Mouse (Mus musculus): ENCODE data around the gene Adh7.

DNA sequence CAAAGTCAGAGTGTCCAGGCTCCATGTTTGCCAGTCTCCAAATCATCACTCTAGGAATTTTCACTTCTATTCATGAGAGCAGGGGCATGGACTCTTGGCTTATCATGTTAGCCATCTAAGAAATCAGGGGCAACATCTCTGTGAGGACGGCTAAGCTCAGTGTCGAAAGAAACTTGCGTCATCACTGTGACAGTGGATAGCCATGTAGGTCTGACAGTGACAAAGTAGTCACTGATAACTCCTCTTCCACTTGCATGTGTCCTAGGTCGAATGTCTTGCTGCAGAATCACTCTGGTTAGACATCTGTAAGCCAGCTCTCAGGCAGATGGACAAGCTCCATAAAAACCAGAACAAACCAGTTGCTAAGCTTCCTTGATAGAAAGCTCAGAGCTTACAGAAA, 45.0 kb downstream of the Adh7 start:
- no peak for TF ChIP-seq USF1 (IDR thresholded peaks at IDR 0.05; ENCODE audit: low read depth, low read length)
- no peak for TF ChIP-seq CTCF (conservative IDR thresholded peaks at IDR 0.05 in 1 of 2, IDR thresholded peaks at IDR 0.05 in 1 of 2; ENCODE audit: low read depth in 2 of 2, low read length in 2 of 2)
- no peak for TF ChIP-seq ETS1 (conservative IDR thresholded peaks at IDR 0.05; ENCODE audit: low read depth, low read length)
- no peak for TF ChIP-seq MAX (IDR thresholded peaks at IDR 0.05; ENCODE audit: low read length)
- no peak for TF ChIP-seq NELFE (IDR thresholded peaks at IDR 0.05; ENCODE audit: low read depth, low read length)
- no peak for TF ChIP-seq HCFC1 (IDR thresholded peaks at IDR 0.05; ENCODE audit: low read depth, low read length)
- no peak for TF ChIP-seq ZC3H11A (IDR thresholded peaks at IDR 0.05; ENCODE audit: low read depth, low read length)
